Mouse (Mus musculus) heart, postnatal 0 days (tissue): ENCODE results near the gene Rgs6.

Source experiments
- CTCF ChIP-seq: IDR thresholded peaks from 2 replicates; pipeline ENCODE4 v1.5.1; 2016; ENCODE audit warnings: antibody characterized with exemption, control low read depth, low read depth
- EP300 ChIP-seq: IDR thresholded peaks from 2 replicates; pipeline ENCODE4 v1.6.1; 2016; ENCODE audit warnings: antibody characterized with exemption, low read depth

DNA sequence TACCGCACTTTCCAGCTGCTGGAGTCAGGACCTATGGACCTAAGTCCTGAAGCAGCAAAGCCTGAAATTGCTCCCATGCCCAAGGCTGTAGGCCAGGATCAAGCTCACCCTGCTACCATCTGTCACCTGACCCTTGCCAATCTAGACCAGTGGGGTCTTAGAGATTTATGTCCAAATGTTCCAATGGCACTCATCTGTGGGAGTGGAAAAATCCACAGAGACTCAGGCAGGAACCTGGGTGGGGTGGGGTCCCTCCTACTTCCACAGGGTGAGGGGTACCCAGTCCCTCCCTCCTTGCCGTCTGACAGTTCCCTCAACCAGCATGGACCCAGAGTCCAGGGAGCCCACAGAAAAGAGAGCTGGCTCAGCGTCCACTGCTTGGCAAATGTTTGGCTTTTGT lies 622.6 kb downstream of the Rgs6 start:
- TF ChIP-seq CTCF = no peak
- TF ChIP-seq EP300 = no peak
